Mouse (Mus musculus) kidney, adult 9 months (tissue): ENCODE measurements around the gene Wbp1.

Experiments used
- DNase-seq: peaks from one replicate; pipeline ENCODE4 v3.0.0; 2022

The Wbp1 gene

DNA sequence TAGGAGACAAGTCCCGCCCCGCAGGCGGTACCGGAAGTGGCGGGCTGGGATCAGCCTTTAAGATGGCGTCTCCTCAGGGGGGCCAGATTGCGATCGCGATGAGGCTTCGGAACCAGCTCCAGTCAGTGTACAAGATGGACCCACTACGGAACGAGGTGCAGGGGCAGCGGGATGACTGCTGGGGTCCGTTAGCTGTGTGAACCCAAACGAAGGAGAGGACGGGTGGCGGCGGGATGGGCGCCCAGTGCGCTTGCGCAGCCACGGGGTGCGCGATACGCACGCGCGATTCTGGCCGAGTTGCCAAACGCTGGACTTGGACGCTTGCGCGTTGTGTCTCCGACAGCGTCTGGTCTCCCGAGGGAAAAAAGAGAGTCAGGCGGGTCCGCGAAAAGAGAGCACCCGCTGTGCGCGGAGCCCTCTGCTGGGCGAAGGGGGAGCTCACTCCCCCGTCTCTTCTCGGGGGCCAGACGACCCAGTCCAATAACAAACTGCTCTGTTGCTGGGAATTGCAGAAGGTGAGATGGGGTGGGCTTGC, 43.0 kb downstream of the Wbp1 start:
- peak; percentile 100 for DNase-seq

DNA sequence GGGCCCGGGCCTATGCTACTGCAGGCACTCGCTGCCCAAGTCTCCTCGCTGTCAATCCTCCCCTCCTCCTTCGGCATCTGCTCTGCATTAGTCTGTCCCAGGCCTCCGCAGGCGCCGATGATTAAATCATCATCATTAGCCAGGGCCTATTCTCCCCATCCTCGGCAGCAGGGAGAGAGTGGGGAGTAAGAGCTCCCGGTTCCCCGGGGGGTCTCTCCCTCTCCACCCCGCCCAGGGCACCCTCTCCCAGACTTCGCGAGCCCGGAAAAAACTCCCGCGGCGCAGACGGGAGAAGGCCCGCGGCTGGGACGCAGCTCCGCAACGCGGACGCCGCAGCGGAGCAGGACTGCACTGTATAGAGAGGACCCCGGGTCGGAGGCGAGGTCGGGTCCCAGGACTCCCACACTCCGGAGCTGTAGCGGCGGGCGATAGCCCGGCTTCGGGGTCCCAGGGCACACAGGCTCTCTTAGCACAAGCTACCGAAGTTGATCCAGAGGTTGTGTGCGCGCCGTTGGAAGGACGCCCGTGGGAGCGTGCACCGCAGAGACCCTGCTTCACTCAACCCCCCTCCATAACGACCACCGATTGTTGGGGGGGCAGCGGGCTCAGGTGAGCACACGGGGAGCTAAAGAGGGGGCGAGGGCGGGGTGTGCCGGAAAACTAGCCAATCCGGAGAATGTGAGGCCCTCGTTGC, 43.6 kb downstream of the Wbp1 start, which contains the start of gene Pcgf1:
Gene Pcgf1 (plus strand): TSS at position 240 of the 694 bp plus-strand sequence.
- DNase-seq: peak; percentile 46

GRCm38 (mm10) chr6:83074979-83075378, 46.4 kb downstream of the Wbp1 start:
- peak; percentile 38 for DNase-seq

DNA sequence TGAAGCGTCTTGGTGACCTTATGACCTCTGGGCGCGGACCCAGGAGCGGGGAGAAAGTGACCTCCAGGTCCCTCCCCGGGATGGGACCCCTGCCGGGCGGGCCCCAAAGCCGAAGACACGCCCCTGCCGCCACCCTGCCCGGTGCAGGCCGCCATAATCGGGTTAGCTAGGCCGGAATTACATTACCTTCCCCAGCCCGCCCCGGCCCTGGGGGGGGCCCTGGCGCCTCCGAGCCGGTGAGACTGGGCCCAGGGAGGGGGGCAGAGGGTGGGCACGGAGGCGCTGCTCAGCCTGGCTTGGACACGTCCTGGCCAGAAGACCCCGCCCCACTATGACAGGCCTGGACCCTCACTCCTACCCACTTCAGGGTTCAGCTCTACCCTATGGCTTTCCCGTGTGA, 50.1 kb downstream of the Wbp1 start:
- DNase-seq: no peak

DNA sequence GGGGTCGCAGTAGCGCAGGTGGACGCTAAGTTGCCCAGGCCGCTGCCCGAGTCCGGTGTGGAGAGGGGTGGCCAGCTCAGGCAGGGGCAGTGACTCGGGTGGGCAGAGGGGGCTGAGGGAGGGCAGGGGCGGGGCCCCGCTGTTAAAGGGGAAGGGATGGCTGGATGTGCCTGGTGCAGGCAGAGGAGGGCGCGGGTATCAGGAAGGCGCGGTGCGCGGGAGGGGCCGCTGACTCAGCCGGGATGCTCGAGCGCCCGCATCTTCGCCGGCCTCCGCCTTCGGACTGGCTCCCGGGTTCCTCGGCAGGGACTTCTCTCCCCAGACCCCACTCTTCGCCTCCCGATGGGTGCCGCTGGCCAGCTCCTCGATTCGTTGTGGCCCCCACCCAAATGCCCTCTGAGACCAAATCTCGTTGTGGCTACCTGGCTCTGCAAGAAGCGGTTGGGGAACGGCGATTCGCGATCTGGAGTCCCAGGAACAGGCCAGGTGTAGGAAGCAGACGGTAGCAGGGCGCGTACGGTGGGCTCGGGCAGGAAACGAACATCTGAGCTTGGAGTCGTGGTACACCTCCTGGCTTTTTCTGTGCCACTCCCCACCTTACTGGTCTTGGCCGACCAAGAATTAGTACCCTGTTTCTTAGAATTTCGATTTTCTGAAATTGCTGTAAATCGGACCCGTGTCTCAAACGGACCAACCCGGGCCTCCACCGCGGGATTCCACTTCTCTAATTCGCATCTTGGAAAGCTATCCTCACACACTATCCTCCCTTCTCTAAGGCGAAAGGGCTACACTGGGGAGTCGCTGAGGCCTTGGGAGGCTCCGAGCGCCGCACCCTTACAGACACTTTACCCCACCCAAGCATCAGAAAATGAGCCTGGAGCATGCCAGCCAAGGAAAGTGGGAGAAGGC, 50.8 kb downstream of the Wbp1 start:
- no peak for DNase-seq

DNA sequence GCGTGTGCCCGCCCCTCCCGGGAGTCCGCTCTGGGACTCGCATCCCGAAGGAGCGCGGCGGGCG, 51.3 kb downstream of the Wbp1 start, which contains the start of gene Tlx2:
Gene Tlx2 (minus strand): TSS at position 47 of the 64 bp plus-strand sequence.
- DNase-seq: no peak

- no peak for DNase-seq
These were observed 51.7 kb downstream of the Wbp1 start for GRCm38 (mm10) chr6:83069488-83070246.
